Mouse (Mus musculus) limb, embryonic 15.5 days (tissue): ENCODE results near the gene Ccm2l. TPM values are rescaled to one million over a fixed set of nuclear protein-coding genes. Genes with fewer than 3 reads are reported as not detected.
A peak's percentile ranks its signal among the peaks of the same experiment; 100 is the strongest.

Experiments used
- ATAC-seq: fragments of 200-750 bp; cut with Nextera tagmentation; 2 replicates; pipeline ENCODE4 v1.8.0; 2017; ENCODE audit warnings: low read depth, moderate TSS enrichment; ENCODE audit not compliant: insufficient number of reproducible peaks, low FRiP score, low TSS enrichment
- H3K27ac ChIP-seq: fragments of 300-500 bp; sonication (generic); 2 replicates; pipeline ENCODE4 v1.5.1; 2015; ENCODE audit warnings: moderate library complexity, mild to moderate bottlenecking, inconsistent platforms
- H3K27me3 ChIP-seq: fragments of 300-500 bp; sonication (generic); 2 replicates; pipeline ENCODE4 v1.6.1; 2015; ENCODE audit warnings: inconsistent platforms
- H3K36me3 ChIP-seq: fragments of 300-500 bp; sonication (generic); 2 replicates; pipeline ENCODE4 v1.6.1; 2015; ENCODE audit warnings: inconsistent platforms
- H3K4me1 ChIP-seq: fragments of 300-500 bp; sonication (generic); 2 replicates; pipeline ENCODE4 v1.6.1; 2015; ENCODE audit warnings: inconsistent platforms
- H3K4me2 ChIP-seq: fragments of 300-500 bp; sonication (generic); 2 replicates; pipeline ENCODE4 v1.6.1; 2015; ENCODE audit warnings: mild to moderate bottlenecking, inconsistent platforms
- H3K4me3 ChIP-seq: fragments of 300-500 bp; sonication (generic); 2 replicates; pipeline ENCODE4 v1.5.1; 2015; ENCODE audit warnings: mild to moderate bottlenecking, inconsistent platforms
- H3K9ac ChIP-seq: fragments of 300-500 bp; sonication (generic); 2 replicates; pipeline ENCODE4 v1.6.1; 2015; ENCODE audit warnings: inconsistent platforms
- H3K9me3 ChIP-seq: fragments of 300-500 bp; sonication (generic); 2 replicates; pipeline ENCODE4 v1.6.1; 2016; ENCODE audit warnings: inconsistent platforms
- whole genome bisulfite sequencing: fragments of 180-500 bp; shearing (Covaris S2); methylation state at CpG from one replicate; pipeline ENCODE4 v1.1.7; 2015; 5-methylcytosine and 5-hydroxymethylcytosine counted together
- polyA plus RNA-seq: library from polyadenylated mRNA; unstranded; fragments of >200 nt; fragmentation: Nextera tagmentation; extraction: Ambion mirVana; gene quantifications from 2 replicates; pipeline ENCODE4 v1.2.1, GENCODE M21; 2015

The Ccm2l gene
- polyA plus RNA-seq, 1 experiment from 2014 or later, result 1.8 TPM

DNA sequence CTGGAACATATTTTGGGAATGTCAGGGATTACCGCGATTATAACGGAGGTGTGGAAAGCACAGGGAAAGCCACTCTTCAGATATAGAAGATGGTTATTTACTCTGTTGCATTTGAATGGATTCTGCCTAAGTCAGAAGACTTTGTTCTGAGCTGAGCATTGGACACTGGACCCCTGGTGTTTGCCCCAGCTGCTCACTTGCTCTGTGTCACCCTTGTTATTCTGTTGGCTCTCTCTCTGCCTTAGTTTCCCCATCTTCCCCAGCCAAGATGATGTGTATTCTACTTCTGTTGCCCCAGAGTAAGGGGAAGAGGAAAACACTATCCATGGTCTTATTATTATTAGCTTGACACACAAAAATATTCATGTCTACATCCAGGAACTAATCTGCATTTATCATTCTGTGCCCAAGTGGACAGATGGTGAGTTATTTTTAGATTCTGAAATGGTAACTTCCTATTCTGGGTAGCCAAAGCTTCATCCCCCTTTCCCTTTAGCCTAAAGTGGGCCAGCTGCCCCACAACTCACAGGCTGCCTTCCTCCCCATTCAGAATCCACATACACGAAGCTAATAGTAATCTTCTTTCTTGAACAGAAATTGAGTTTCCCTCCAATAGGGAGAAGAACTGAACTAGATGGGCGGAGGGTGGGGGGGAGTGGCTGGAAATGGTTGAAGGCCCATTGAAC is 32.1 kb upstream of the Ccm2l start:
- no peak for ATAC-seq
- Histone ChIP-seq H3K27me3 (peaks cover 75% of the 10 kb centered on the region), H3K27ac (no peak overlapping the region), H3K4me3 (no peak overlapping the region), H3K9ac (no peak overlapping the region), H3K9me3 (no peaks in the 10 kb centered on the region), H3K36me3 (no peaks in the 10 kb centered on the region), H3K4me1 (peaks cover 10% of the 10 kb centered on the region), H3K4me2 (no peak overlapping the region)
- WGBS, result 69% methylated on average over 5 of the region's 5 CpGs

DNA sequence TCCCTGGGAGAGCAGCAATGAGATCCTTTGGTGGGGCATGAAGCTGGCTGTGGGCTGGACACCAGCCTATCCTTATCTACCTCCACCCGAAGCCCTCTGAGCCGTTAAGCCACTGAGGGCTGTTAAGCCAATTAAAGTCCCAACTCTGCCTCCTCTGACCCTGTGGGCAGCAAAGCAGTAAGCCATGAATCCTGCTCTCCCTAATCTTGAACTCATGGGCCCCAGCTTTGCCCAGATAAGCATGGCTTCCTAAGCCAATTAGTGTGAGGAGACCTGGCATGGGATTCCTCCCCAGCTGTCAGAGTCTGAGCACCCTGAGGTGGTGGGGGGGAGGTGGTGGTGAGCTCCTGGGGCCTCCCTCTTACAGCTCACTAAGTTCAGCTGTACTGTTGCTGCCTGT is 29.1 kb upstream of the Ccm2l start:
- 17% methylated on average over 2 of the region's 2 CpGs for WGBS
- no peaks in the 10 kb centered on the region for H3K36me3 ChIP-seq
- H3K9me3 ChIP-seq, result no peaks in the 10 kb centered on the region
- no peak overlapping the region for H3K27ac ChIP-seq
- H3K4me2 ChIP-seq, result no peak overlapping the region
- no peak overlapping the region for H3K4me3 ChIP-seq
- peaks cover 50% of the 10 kb centered on the region for H3K27me3 ChIP-seq
- peaks cover 8% of the 10 kb centered on the region for H3K4me1 ChIP-seq
- no peak for ATAC-seq
- H3K9ac ChIP-seq, result no peak overlapping the region

DNA sequence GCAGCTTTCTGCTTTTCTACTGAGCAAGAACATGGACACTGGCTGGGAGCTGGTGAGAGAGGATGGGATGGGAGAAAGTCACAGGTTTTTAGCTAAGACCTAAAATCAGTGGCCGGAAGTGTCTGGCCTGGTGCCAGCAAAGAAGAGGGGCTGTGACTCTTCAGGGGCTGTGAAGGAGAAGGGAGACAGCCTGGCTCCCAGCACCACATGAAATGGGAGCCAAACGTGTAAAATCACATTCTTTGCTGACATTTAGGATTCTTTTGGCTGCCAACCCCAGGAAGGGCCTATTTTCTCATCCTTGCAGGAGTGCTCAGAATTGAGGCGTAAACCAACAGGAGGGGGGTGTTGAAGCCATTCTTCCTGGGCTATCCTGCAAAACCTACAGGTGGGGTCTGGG is 21.9 kb upstream of the Ccm2l start:
- no peak overlapping the region for H3K4me3 ChIP-seq
- H3K4me1 ChIP-seq, result peaks cover 6% of the 10 kb centered on the region; the same call in 1 of the 2 replicates
- no peak overlapping the region for H3K4me2 ChIP-seq
- H3K9me3 ChIP-seq, result no peaks in the 10 kb centered on the region
- peaks cover 15% of the 10 kb centered on the region; the same call in 1 of the 2 replicates for H3K27me3 ChIP-seq
- H3K9ac ChIP-seq, result no peak overlapping the region
- no peak overlapping the region for H3K27ac ChIP-seq
- ATAC-seq, result no peak
- WGBS, result 43% methylated on average over 3 of the region's 3 CpGs
- H3K36me3 ChIP-seq, result no peaks in the 10 kb centered on the region

DNA sequence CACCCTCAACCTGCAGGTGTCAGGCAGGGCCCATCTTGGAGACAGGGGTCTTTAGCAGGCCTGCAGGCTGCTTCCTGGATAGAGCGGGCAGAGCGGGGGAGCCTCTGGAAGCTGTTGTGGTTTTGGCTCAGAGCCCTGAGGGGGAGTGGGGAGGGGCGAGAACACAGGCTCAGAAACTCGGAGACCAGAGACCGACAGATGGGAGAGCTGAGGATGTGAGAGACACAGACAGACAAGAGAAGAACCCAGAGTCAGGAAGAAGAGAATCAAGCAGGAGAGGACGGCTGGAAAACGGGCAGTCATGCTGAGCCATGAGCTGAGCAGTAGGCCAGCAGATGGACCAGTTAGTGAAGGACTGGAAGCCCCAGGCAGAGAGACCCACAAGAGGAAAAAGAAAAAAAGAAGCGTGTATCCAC is 19.9 kb upstream of the Ccm2l start:
- Histone ChIP-seq H3K9ac (no peak overlapping the region), H3K4me1 (peaks cover 13% of the 10 kb centered on the region; the same call in 1 of the 2 replicates), H3K36me3 (no peaks in the 10 kb centered on the region), H3K27ac (no peak overlapping the region), H3K27me3 (peaks cover 27% of the 10 kb centered on the region; the same call in 1 of the 2 replicates), H3K4me3 (no peak overlapping the region), H3K9me3 (no peaks in the 10 kb centered on the region), H3K4me2 (no peak overlapping the region)
- WGBS, result 20% methylated on average over 8 of the region's 8 CpGs
- ATAC-seq, result no peak

DNA sequence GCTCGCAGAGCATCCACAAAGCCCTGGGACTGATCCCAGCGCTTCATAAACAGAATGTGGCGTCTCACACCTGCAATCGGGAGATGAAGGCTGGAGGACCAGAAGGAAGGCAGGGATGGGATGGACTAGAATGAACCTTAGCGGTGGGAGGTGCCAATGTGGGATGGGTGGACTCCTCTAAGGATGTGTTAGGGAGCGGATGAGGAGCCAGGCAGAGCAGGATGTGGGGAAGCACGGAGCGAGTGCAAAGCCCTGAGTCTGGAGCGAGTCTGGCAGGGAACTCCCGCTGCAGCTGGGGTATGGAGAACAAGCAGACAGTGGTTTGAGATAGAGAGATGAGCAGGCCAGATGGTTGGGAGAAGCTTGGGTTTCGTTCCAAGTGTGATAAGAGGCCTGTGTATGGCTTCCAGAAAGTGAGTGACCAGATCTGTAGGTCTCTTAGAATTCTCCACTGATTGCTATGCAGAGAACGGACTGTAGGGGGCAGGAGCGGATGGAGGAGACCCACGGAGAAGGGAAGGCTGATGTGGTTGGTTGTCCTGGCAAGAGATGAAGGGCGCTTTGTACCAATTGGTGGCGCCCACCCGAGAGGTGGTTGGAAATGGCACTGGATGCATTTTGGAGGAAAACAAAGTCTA is 17.8 kb upstream of the Ccm2l start:
- no peaks in the 10 kb centered on the region for H3K36me3 ChIP-seq
- H3K4me1 ChIP-seq, result peaks cover 19% of the 10 kb centered on the region
- H3K27me3 ChIP-seq, result peaks cover 40% of the 10 kb centered on the region
- H3K4me3 ChIP-seq, result no peak overlapping the region
- WGBS, result 41% methylated on average over 17 of the region's 17 CpGs
- no peak overlapping the region for H3K4me2 ChIP-seq
- no peak overlapping the region for H3K9ac ChIP-seq
- H3K27ac ChIP-seq, result no peak overlapping the region
- ATAC-seq, result no peak
- H3K9me3 ChIP-seq, result no peaks in the 10 kb centered on the region

DNA sequence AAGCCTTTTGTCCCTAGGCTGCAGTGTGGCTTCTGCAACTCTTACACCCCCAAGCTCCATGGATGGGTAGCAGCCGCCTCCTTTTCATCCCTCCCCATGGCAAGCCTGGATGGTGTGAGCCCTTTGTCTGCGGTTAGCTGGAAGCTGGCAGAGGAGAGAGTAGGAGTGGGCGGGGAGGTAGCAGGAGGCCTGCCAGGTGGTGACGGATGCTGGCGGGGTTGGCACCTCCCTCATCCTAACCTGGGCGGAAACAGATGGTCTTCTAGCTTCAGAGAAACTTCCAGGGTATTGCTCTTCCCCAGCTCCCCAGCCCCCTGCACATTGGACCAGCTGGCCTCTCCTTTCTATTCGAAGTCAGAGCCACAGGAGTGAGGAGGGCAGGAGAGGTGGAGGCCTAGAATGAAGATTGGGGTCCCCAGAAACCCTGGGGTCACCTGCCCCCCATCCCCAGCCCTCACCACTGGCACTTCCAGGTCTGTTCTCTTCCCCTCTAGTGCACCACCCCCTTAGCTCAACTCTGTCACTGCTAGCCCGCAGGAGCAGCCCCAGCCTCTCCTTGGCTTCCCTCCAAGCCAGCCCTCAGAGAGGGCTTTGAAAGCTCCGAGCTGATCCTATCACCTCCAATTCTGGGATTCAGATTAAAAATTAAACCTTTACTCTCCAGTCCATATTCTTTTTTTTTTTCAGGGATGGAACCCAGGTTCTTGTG is 16.3 kb upstream of the Ccm2l start:
- H3K4me3 ChIP-seq, result no peak overlapping the region
- 34% methylated on average over 9 of the region's 9 CpGs for WGBS
- no peak overlapping the region for H3K9ac ChIP-seq
- peaks cover 51% of the 10 kb centered on the region for H3K27me3 ChIP-seq
- H3K4me2 ChIP-seq, result no peak overlapping the region
- H3K4me1 ChIP-seq, result peaks cover 19% of the 10 kb centered on the region
- H3K36me3 ChIP-seq, result no peaks in the 10 kb centered on the region
- no peaks in the 10 kb centered on the region for H3K9me3 ChIP-seq
- no peak for ATAC-seq
- H3K27ac ChIP-seq, result no peak overlapping the region

DNA sequence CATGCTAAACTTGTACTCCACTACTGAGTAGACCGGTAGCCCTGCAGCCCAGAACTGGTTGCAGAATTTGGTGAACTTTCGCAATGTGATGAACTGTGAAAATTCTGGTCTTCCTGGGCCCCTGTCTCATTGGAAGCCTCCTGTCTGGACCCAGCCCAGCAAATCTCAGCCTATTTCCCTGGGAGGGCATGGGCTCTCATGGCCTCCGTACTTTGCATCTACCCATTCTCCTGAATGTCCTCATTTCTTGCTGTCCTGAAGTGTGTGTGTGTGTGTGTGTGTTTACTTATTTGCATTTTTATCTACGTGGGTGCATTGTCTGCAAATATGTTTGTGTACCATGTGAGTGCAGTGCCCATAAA is 15.8 kb upstream of the Ccm2l start:
- Histone ChIP-seq H3K4me2 (no peak overlapping the region), H3K36me3 (no peaks in the 10 kb centered on the region), H3K4me3 (no peak overlapping the region), H3K9me3 (no peaks in the 10 kb centered on the region), H3K9ac (no peak overlapping the region), H3K4me1 (peaks cover 19% of the 10 kb centered on the region), H3K27me3 (peaks cover 53% of the 10 kb centered on the region), H3K27ac (no peak overlapping the region)
- no peak for ATAC-seq
- 84% methylated on average over 4 of the region's 4 CpGs for WGBS

DNA sequence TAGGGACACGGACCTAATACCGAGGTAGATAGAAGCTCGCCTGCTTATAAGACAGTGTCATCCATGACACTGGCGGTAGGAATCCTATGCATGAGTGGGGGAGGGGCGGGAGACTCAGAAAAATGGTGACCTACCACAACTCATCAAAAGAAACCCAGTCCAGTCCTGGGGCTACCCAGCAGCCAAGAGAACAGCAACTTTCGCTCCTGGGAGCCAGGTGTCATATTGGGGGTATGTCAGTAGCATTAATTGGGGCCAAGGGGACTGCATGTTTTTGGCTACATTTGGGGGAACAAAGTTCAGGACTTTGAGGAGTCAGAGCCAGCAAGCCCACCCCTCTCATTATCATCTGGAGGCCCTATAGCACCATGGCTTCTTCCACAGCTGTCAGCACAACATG is 14.7 kb upstream of the Ccm2l start:
- peaks cover 53% of the 10 kb centered on the region for H3K27me3 ChIP-seq
- H3K4me1 ChIP-seq, result peaks cover 13% of the 10 kb centered on the region
- H3K27ac ChIP-seq, result no peak overlapping the region
- 83% methylated on average over 6 of the region's 6 CpGs for WGBS
- H3K9ac ChIP-seq, result no peak overlapping the region
- no peak overlapping the region for H3K4me2 ChIP-seq
- H3K4me3 ChIP-seq, result no peak overlapping the region
- no peaks in the 10 kb centered on the region for H3K9me3 ChIP-seq
- no peak for ATAC-seq
- H3K36me3 ChIP-seq, result no peaks in the 10 kb centered on the region

DNA sequence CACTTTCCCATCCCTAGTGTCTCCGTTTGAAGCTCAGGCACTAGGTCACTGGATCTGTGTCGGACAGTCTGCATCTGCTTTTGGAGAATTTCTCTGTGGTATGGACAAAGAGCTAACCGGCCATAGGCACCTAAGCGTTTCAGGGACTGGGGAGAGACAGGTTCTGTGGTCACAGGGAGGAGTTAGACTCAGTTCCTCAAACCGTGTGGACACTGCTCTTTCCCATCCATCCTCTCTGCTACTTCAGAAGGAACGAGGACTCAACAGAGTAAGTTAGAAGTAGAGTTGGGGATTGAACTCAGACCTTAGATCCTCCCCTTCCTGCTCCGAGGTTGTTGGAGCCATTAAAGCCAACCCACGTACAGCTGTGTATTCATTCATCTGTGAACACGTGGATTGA is 14.2 kb upstream of the Ccm2l start:
- no peak overlapping the region for H3K4me3 ChIP-seq

DNA sequence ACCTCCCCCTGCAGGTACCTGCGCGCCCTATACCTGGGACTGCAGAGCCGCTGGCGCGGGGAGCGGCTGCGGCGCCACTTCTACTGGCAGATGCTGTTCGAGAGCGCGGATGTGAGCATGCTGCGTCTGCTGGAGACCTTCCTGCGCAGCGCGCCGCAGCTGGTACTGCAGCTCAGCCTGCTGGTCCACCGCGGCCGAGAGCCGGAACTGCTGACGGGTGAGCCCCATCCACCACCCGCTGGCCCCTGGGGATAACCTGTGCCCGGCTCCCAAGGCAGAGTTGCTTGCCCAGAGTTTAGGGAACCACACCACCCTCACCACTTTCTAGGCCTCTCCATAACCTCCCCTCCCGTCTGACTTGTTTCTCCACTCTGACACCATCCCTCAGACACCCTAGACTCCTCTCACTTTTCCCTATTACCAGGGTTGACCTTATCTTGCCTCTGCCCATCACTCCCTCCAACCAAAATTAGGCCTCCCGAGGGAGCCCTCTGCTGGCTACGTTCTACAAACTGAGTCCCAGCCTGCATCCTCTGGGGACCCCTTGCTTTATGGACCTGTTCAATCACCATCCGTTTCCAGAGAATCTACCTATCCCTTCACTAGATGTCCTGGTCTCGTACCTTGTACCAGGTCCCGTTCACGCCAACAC is 12.9 kb upstream of the Ccm2l start:
- 0 out of 2 replicates have a peak overlapping the region, but pooled peaks have one; percentile 10 for H3K4me2 ChIP-seq
- 8% methylated on average over 30 of the region's 30 CpGs for WGBS

More for the DNA sequence above, 14.2 kb upstream of the Ccm2l start:
- H3K4me1 ChIP-seq, result peaks cover 12% of the 10 kb centered on the region
- H3K27me3 ChIP-seq, result peaks cover 53% of the 10 kb centered on the region
- WGBS, result 75% methylated on average over 9 of the region's 9 CpGs
- no peak overlapping the region for H3K27ac ChIP-seq
- no peak for ATAC-seq
- no peak overlapping the region for H3K9ac ChIP-seq
- no peaks in the 10 kb centered on the region for H3K9me3 ChIP-seq
- H3K4me2 ChIP-seq, result no peak overlapping the region
- H3K36me3 ChIP-seq, result no peaks in the 10 kb centered on the region

DNA sequence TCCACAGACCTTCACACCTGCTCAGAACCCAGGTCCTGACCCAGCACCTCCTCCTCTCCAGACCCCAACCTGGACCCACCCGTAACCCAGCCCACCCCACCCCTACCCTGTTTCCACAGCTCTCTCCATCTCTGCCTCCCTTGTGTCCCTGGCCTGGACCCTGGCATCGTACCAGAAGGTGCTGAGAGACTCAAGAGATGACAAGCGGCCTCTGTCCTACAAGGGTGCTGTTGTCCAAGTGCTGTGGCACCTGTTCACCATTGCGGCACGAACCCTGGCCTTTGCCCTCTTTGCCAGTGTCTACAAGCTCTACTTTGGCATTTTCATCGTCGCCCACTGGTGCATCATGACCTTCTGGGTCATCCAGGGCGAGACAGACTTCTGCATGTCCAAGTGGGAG is 11.9 kb upstream of the Ccm2l start:
- H3K4me2 ChIP-seq, result no peak overlapping the region
- H3K4me3 ChIP-seq, result no peak overlapping the region
- no peak for ATAC-seq
- H3K9me3 ChIP-seq, result no peaks in the 10 kb centered on the region
- H3K9ac ChIP-seq, result no peak overlapping the region
- peaks cover 12% of the 10 kb centered on the region for H3K4me1 ChIP-seq
- no peaks in the 10 kb centered on the region for H3K36me3 ChIP-seq
- H3K27ac ChIP-seq, result no peak overlapping the region
- H3K27me3 ChIP-seq, result peaks cover 49% of the 10 kb centered on the region
- 89% methylated on average over 8 of the region's 8 CpGs for WGBS

More for the DNA sequence above, 12.9 kb upstream of the Ccm2l start:
- H3K4me1 ChIP-seq, result peaks cover 12% of the 10 kb centered on the region
- H3K27me3 ChIP-seq, result peaks cover 51% of the 10 kb centered on the region
- no peak overlapping the region for H3K27ac ChIP-seq
- no peaks in the 10 kb centered on the region for H3K36me3 ChIP-seq
- H3K9ac ChIP-seq, result no peak overlapping the region
- H3K4me3 ChIP-seq, result no peak overlapping the region
- no peak for ATAC-seq
- no peaks in the 10 kb centered on the region for H3K9me3 ChIP-seq
